Mouse (Mus musculus): ENCODE data around the gene Zbtb4. TPM values are rescaled to one million over a fixed set of nuclear protein-coding genes. Genes with fewer than 3 reads are reported as not detected.

Gene Zbtb4
- polyA plus RNA-seq, 1 experiment from 2014 or later, result 2.1 TPM

DNA sequence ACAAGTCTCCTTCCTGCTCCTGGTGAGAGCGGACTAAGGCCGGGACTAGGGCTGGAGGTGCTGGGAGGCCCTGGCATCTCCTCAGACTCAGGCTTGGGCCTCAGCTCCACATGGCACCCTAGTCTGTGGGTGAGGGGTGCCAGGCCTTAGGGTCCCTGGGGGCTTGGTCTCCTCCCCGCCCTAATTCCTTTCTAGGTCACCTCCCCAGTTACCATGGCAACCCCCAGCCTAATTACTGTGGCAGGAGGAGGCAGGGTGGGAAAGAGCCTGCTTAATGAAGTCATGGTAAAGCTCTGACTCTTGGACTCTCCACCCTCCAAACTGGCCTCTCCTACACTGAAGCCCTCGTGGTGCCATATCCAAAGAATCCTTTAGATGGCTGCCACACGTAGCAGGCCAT lies 63.1 kb downstream of the Zbtb4 start:
- no peak for ATAC-seq (replicated peaks; ENCODE audit: insufficient number of reproducible peaks, low FRiP score, low TSS enrichment)
- Histone ChIP-seq H3K9ac (ENCODE audit: low read depth, low read length) (no peak overlapping the region), H3K36me3 (ENCODE audit: control insufficient read depth, insufficient read depth, low read length) (peaks cover 7% of the 10 kb centered on the region), H3K9me3 (replicated peaks; ENCODE audit: control insufficient read depth, low read length) (no peaks in the 10 kb centered on the region), H3K4me2 (no peak overlapping the region), H3K27me3 (ENCODE audit: control insufficient read depth, insufficient read depth, low read length) (peaks cover 14% of the 10 kb centered on the region), H3K4me3 (ENCODE audit: low read depth, low read length) (no peak overlapping the region), H3K27ac (ENCODE audit: low read depth, low read length) (no peak overlapping the region), H3K4me1 (ENCODE audit: control insufficient read depth, insufficient read depth, low read length) (peaks cover 6% of the 10 kb centered on the region; the same call in 1 of the 2 replicates)
- 69% methylated on average over 5 of the region's 5 CpGs for WGBS (ENCODE audit: insufficient replicate concordance)

DNA sequence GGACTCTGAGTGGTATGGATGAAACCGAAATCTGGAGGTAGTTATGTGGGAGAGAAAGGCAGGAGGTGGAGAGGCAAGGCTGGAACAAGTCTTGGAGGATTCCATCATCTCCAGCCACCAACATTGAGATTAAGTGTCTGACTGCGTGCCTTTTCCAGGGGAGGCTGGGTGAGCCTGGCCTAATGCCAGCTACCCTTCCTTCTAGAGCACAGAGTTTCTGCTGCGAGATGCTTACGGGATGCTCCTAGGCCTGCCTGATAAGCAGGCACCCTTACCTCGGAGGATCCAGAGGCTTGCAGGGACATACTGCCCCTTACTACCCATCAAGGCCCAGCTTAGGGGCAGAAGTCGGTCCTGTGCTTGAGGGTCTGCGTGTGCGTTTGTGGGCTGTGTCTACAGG lies 67.8 kb downstream of the Zbtb4 start:
- H3K9ac ChIP-seq (ENCODE audit: low read depth, low read length), result peak overlapping the region; percentile 77
- H3K4me2 ChIP-seq, result peak overlapping the region; percentile 89
- 39% methylated on average over 8 of the region's 8 CpGs for WGBS (ENCODE audit: insufficient replicate concordance)
- peaks cover 47% of the 10 kb centered on the region for H3K27me3 ChIP-seq (ENCODE audit: control insufficient read depth, insufficient read depth, low read length)
- no peaks in the 10 kb centered on the region for H3K9me3 ChIP-seq (replicated peaks; ENCODE audit: control insufficient read depth, low read length)
- peak overlapping the region; percentile 48 for H3K4me3 ChIP-seq (ENCODE audit: low read depth, low read length)
- H3K36me3 ChIP-seq (ENCODE audit: control insufficient read depth, insufficient read depth, low read length), result no peaks in the 10 kb centered on the region
- no peak overlapping the region for H3K27ac ChIP-seq (ENCODE audit: low read depth, low read length)
- H3K4me1 ChIP-seq (ENCODE audit: control insufficient read depth, insufficient read depth, low read length), result peaks cover 24% of the 10 kb centered on the region
- ATAC-seq (replicated peaks; ENCODE audit: insufficient number of reproducible peaks, low FRiP score, low TSS enrichment), result no peak

Other genes starting within 250 kb of the Zbtb4 start
- 0.20 and 1.3 TPM in 2 replicates for gene Dnah2, start 216.8 kb upstream of the Zbtb4 start, polyA plus RNA-seq (2014; fragmentation: Nextera tagmentation; extraction: Ambion mirVana)
- 15.2 and 19.0 TPM in 2 replicates for gene Efnb3, start 205.7 kb upstream of the Zbtb4 start, polyA plus RNA-seq (2014; fragmentation: Nextera tagmentation; extraction: Ambion mirVana)
- 20.3 and 22.9 TPM in 2 replicates for gene Wrap53, start 185.7 kb upstream of the Zbtb4 start, polyA plus RNA-seq (2014; fragmentation: Nextera tagmentation; extraction: Ambion mirVana)
- 103 and 107 TPM in 2 replicates for gene Trp53, start 185.6 kb upstream of the Zbtb4 start, polyA plus RNA-seq (2014; fragmentation: Nextera tagmentation; extraction: Ambion mirVana)
- 31.0 and 36.2 TPM in 2 replicates for gene Atp1b2, start 160.0 kb upstream of the Zbtb4 start, polyA plus RNA-seq (2014; fragmentation: Nextera tagmentation; extraction: Ambion mirVana)
- 1.5 TPM in 1 of 2 replicates, not detected in the other for gene Shbg, start 148.0 kb upstream of the Zbtb4 start, polyA plus RNA-seq (2014; fragmentation: Nextera tagmentation; extraction: Ambion mirVana)
- 15.2 and 16.4 TPM in 2 replicates for gene Sat2, start 143.9 kb upstream of the Zbtb4 start, polyA plus RNA-seq (2014; fragmentation: Nextera tagmentation; extraction: Ambion mirVana)
- 21.1 and 29.0 TPM in 2 replicates for gene Fxr2, start 132.9 kb upstream of the Zbtb4 start, polyA plus RNA-seq (2014; fragmentation: Nextera tagmentation; extraction: Ambion mirVana)
- not detected in 2 replicates for gene Sox15, start 110.6 kb upstream of the Zbtb4 start, polyA plus RNA-seq (2014; fragmentation: Nextera tagmentation; extraction: Ambion mirVana)
- gene Mpdu1, start 103.3 kb upstream of the Zbtb4 start, polyA plus RNA-seq (2014; fragmentation: Nextera tagmentation; extraction: Ambion mirVana), result 16.5 and 35.1 TPM in 2 replicates
- 4.2 and 4.7 TPM in 2 replicates for gene Cd68, start 99.8 kb upstream of the Zbtb4 start, polyA plus RNA-seq (2014; fragmentation: Nextera tagmentation; extraction: Ambion mirVana)
- 530 and 592 TPM in 2 replicates for gene Eif4a1, start 93.5 kb upstream of the Zbtb4 start, polyA plus RNA-seq (2014; fragmentation: Nextera tagmentation; extraction: Ambion mirVana)
- 70.2 and 81.4 TPM in 2 replicates for gene Senp3, start 83.8 kb upstream of the Zbtb4 start, polyA plus RNA-seq (2014; fragmentation: Nextera tagmentation; extraction: Ambion mirVana)
- 0.24 TPM in 1 of 2 replicates, not detected in the other for gene Tnfsf13, start 80.1 kb upstream of the Zbtb4 start, polyA plus RNA-seq (2014; fragmentation: Nextera tagmentation; extraction: Ambion mirVana)
- 4.4 TPM in 2 replicates for gene Tnfsf12, start 70.1 kb upstream of the Zbtb4 start, polyA plus RNA-seq (2014; fragmentation: Nextera tagmentation; extraction: Ambion mirVana)
- 3.0 and 4.2 TPM in 2 replicates for gene Tnfsfm13, start 69.8 kb upstream of the Zbtb4 start, polyA plus RNA-seq (2014; fragmentation: Nextera tagmentation; extraction: Ambion mirVana)
- 29.0 and 36.7 TPM in 2 replicates for gene Polr2a, start 7.3 kb upstream of the Zbtb4 start, polyA plus RNA-seq (2014; fragmentation: Nextera tagmentation; extraction: Ambion mirVana)
- gene Slc35g3, start 3.9 kb upstream of the Zbtb4 start, polyA plus RNA-seq (2014; fragmentation: Nextera tagmentation; extraction: Ambion mirVana), result 0.10 TPM in 1 of 2 replicates, not detected in the other
- 3.7 and 4.5 TPM in 2 replicates for gene Chrnb1, start 30.0 kb downstream of the Zbtb4 start, polyA plus RNA-seq (2014; fragmentation: Nextera tagmentation; extraction: Ambion mirVana)
- 1.5 and 2.5 TPM in 2 replicates for gene Fgf11, start 35.9 kb downstream of the Zbtb4 start, polyA plus RNA-seq (2014; fragmentation: Nextera tagmentation; extraction: Ambion mirVana)
- 1.1 and 1.5 TPM in 2 replicates for gene Tmem102, start 39.7 kb downstream of the Zbtb4 start, polyA plus RNA-seq (2014; fragmentation: Nextera tagmentation; extraction: Ambion mirVana)
- not detected in 2 replicates for gene Gm39566, start 49.4 kb downstream of the Zbtb4 start, polyA plus RNA-seq (2014; fragmentation: Nextera tagmentation; extraction: Ambion mirVana)
- not detected in 2 replicates for gene Spem2, start 52.6 kb downstream of the Zbtb4 start, polyA plus RNA-seq (2014; fragmentation: Nextera tagmentation; extraction: Ambion mirVana)
- not detected in 2 replicates for gene Spem1, start 56.3 kb downstream of the Zbtb4 start, polyA plus RNA-seq (2014; fragmentation: Nextera tagmentation; extraction: Ambion mirVana)
- 3.1 and 3.3 TPM in 2 replicates for gene Nlgn2, start 71.9 kb downstream of the Zbtb4 start, polyA plus RNA-seq (2014; fragmentation: Nextera tagmentation; extraction: Ambion mirVana)
- 321 and 331 TPM in 2 replicates for gene Tmem256, start 72.6 kb downstream of the Zbtb4 start, polyA plus RNA-seq (2014; fragmentation: Nextera tagmentation; extraction: Ambion mirVana)
- 65.9 and 75.2 TPM in 2 replicates for gene Plscr3, start 80.5 kb downstream of the Zbtb4 start, polyA plus RNA-seq (2014; fragmentation: Nextera tagmentation; extraction: Ambion mirVana)
- gene Tnk1, start 92.8 kb downstream of the Zbtb4 start, polyA plus RNA-seq (2014; fragmentation: Nextera tagmentation; extraction: Ambion mirVana), result 0.23 and 0.39 TPM in 2 replicates
- gene Tmem95, start 112.1 kb downstream of the Zbtb4 start, polyA plus RNA-seq (2014; fragmentation: Nextera tagmentation; extraction: Ambion mirVana), result not detected in 2 replicates
- gene Kctd11, start 115.5 kb downstream of the Zbtb4 start, polyA plus RNA-seq (2014; fragmentation: Nextera tagmentation; extraction: Ambion mirVana), result 3.3 and 3.8 TPM in 2 replicates
- 7.2 and 8.1 TPM in 2 replicates for gene Acap1, start 129.6 kb downstream of the Zbtb4 start, polyA plus RNA-seq (2014; fragmentation: Nextera tagmentation; extraction: Ambion mirVana)
- gene 2810408A11Rik, start 135.1 kb downstream of the Zbtb4 start, polyA plus RNA-seq (2014; fragmentation: Nextera tagmentation; extraction: Ambion mirVana), result 5.3 and 5.8 TPM in 2 replicates
- 9.3 and 10.8 TPM in 2 replicates for gene Neurl4, start 135.2 kb downstream of the Zbtb4 start, polyA plus RNA-seq (2014; fragmentation: Nextera tagmentation; extraction: Ambion mirVana)
- gene Gps2, start 148.0 kb downstream of the Zbtb4 start, polyA plus RNA-seq (2014; fragmentation: Nextera tagmentation; extraction: Ambion mirVana), result 53.2 and 62.2 TPM in 2 replicates
- 1,428 and 1,516 TPM in 2 replicates for gene Eif5a, start 156.0 kb downstream of the Zbtb4 start, polyA plus RNA-seq (2014; fragmentation: Nextera tagmentation; extraction: Ambion mirVana)
- 1.5 and 4.3 TPM in 2 replicates for gene Ybx2, start 169.9 kb downstream of the Zbtb4 start, polyA plus RNA-seq (2014; fragmentation: Nextera tagmentation; extraction: Ambion mirVana)
- gene Slc2a4, start 182.3 kb downstream of the Zbtb4 start, polyA plus RNA-seq (2014; fragmentation: Nextera tagmentation; extraction: Ambion mirVana), result 22.0 and 22.8 TPM in 2 replicates
- gene Cldn7, start 198.9 kb downstream of the Zbtb4 start, polyA plus RNA-seq (2014; fragmentation: Nextera tagmentation; extraction: Ambion mirVana), result 2.4 and 3.0 TPM in 2 replicates
- gene Ctdnep1, start 215.2 kb downstream of the Zbtb4 start, polyA plus RNA-seq (2014; fragmentation: Nextera tagmentation; extraction: Ambion mirVana), result 20.3 and 22.2 TPM in 2 replicates
- 120 and 130 TPM in 2 replicates for gene Elp5, start 216.6 kb downstream of the Zbtb4 start, polyA plus RNA-seq (2014; fragmentation: Nextera tagmentation; extraction: Ambion mirVana)
- gene Gabarap, start 225.2 kb downstream of the Zbtb4 start, polyA plus RNA-seq (2014; fragmentation: Nextera tagmentation; extraction: Ambion mirVana), result 481 and 489 TPM in 2 replicates
- 27.3 and 29.9 TPM in 2 replicates for gene Phf23, start 229.9 kb downstream of the Zbtb4 start, polyA plus RNA-seq (2014; fragmentation: Nextera tagmentation; extraction: Ambion mirVana)
- 18.6 and 18.9 TPM in 2 replicates for gene Dvl2, start 234.7 kb downstream of the Zbtb4 start, polyA plus RNA-seq (2014; fragmentation: Nextera tagmentation; extraction: Ambion mirVana)
- 94.1 and 111 TPM in 2 replicates for gene Acadvl, start 249.5 kb downstream of the Zbtb4 start, polyA plus RNA-seq (2014; fragmentation: Nextera tagmentation; extraction: Ambion mirVana)